Mouse (Mus musculus) midbrain, embryonic 16.5 days (tissue): ENCODE results near the gene Dhrs7c. TPM values are rescaled to one million over a fixed set of nuclear protein-coding genes. Genes with fewer than 3 reads are reported as not detected.

ENCODE experiments used
- ATAC-seq: fragments of 200-750 bp; cut with Nextera tagmentation; 2 replicates; pipeline ENCODE4 v1.8.0; 2017; ENCODE audit warnings: moderate TSS enrichment
- H3K27ac ChIP-seq: fragments of 300-500 bp; sonication (generic); 2 replicates; pipeline ENCODE4 v1.5.1; 2014; ENCODE audit warnings: mild to moderate bottlenecking, low read length, mixed read lengths
- H3K27me3 ChIP-seq: fragments of 300-500 bp; sonication (generic); 2 replicates; pipeline ENCODE4 v1.6.1; 2014; ENCODE audit warnings: low read depth, low read length, mixed read lengths; ENCODE audit not compliant: control insufficient read depth, insufficient read depth
- H3K36me3 ChIP-seq: fragments of 300-500 bp; sonication (generic); 2 replicates; pipeline ENCODE4 v1.6.1; 2014; ENCODE audit warnings: mild to moderate bottlenecking, low read length, moderate library complexity, mixed read lengths; ENCODE audit not compliant: control insufficient read depth, insufficient read depth
- H3K4me1 ChIP-seq: fragments of 300-500 bp; sonication (generic); 2 replicates; pipeline ENCODE4 v1.6.1; 2014; ENCODE audit warnings: mild to moderate bottlenecking, low read length, mixed read lengths; ENCODE audit not compliant: control insufficient read depth, insufficient read depth
- H3K4me2 ChIP-seq: fragments of 300-500 bp; sonication (generic); 2 replicates; pipeline ENCODE4 v1.6.1; 2014; ENCODE audit warnings: mild to moderate bottlenecking, low read length, mixed read lengths
- H3K4me3 ChIP-seq: fragments of 300-500 bp; sonication (generic); 2 replicates; pipeline ENCODE4 v1.5.1; 2014; ENCODE audit warnings: low read depth, mild to moderate bottlenecking, low read length, moderate library complexity, mixed read lengths
- H3K9ac ChIP-seq: fragments of 300-500 bp; sonication (generic); 2 replicates; pipeline ENCODE4 v1.6.1; 2014; ENCODE audit warnings: low read depth, low read length, mixed read lengths
- H3K9me3 ChIP-seq: fragments of 300-500 bp; sonication (generic); replicated peaks from 2 replicates; pipeline ENCODE4 v1.6.1; 2014; ENCODE audit warnings: mild to moderate bottlenecking, low read length, mixed read lengths; ENCODE audit not compliant: control insufficient read depth, poor library complexity, severe bottlenecking
- WGBS: fragments of 180-500 bp; shearing (Covaris S2); extraction: QIAGEN DNeasy Blood & Tissue Kit; methylation state at CpG from one replicate; pipeline ENCODE4 v1.1.7; 2014; 5-methylcytosine and 5-hydroxymethylcytosine counted together
- polyA plus RNA-seq: library from polyadenylated mRNA; unstranded; fragments of >200 nt; fragmentation: Nextera tagmentation; extraction: Ambion mirVana; gene quantifications from 2 replicates; pipeline ENCODE4 v1.2.1, GENCODE M21; 2015

Gene Dhrs7c
- polyA plus RNA-seq, 1 experiment from 2014 or later: not detected

GRCm38 (mm10) chr11:67860743-67861398 lies 62.9 kb downstream of the Dhrs7c start:
- no peaks in the 10 kb centered on the region for H3K27me3 ChIP-seq
- H3K4me1 ChIP-seq: peaks cover 6% of the 10 kb centered on the region; the same call in 1 of the 2 replicates
- H3K4me3 ChIP-seq: no peak overlapping the region
- ATAC-seq: no peak
- no peak overlapping the region for H3K9ac ChIP-seq
- no peak overlapping the region for H3K27ac ChIP-seq
- no peaks in the 10 kb centered on the region for H3K36me3 ChIP-seq
- H3K4me2 ChIP-seq: no peak overlapping the region
- no peaks in the 10 kb centered on the region for H3K9me3 ChIP-seq
- 56% methylated on average over 7 of the region's 7 CpGs for WGBS

GRCm38 (mm10) chr11:67861399-67861838 lies 63.4 kb downstream of the Dhrs7c start:
- H3K4me3 ChIP-seq: no peak overlapping the region
- H3K4me1 ChIP-seq: peaks cover 6% of the 10 kb centered on the region; the same call in 1 of the 2 replicates
- 0 out of 2 replicates have a peak overlapping the region, but pooled peaks have one; percentile 18 for H3K9ac ChIP-seq
- no peak overlapping the region for H3K4me2 ChIP-seq
- whole genome bisulfite sequencing: 9% methylated on average over 7 of the region's 7 CpGs
- no peaks in the 10 kb centered on the region for H3K9me3 ChIP-seq
- H3K27ac ChIP-seq: no peak overlapping the region
- H3K36me3 ChIP-seq: no peaks in the 10 kb centered on the region
- ATAC-seq: no peak
- no peaks in the 10 kb centered on the region for H3K27me3 ChIP-seq

GRCm38 (mm10) chr11:67865100-67865499 lies 67.1 kb downstream of the Dhrs7c start:
- 74% methylated on average over 5 of the region's 5 CpGs for WGBS
- H3K36me3 ChIP-seq: no peaks in the 10 kb centered on the region
- ATAC-seq: no peak

More at GRCm38 (mm10) chr11:67865100-67865499, 67.1 kb downstream of the Dhrs7c start:
- H3K27ac ChIP-seq: no peak overlapping the region
- peaks cover 6% of the 10 kb centered on the region; the same call in 1 of the 2 replicates for H3K4me1 ChIP-seq
- H3K9ac ChIP-seq: no peak overlapping the region
- no peaks in the 10 kb centered on the region for H3K27me3 ChIP-seq
- H3K4me2 ChIP-seq: no peak overlapping the region
- H3K9me3 ChIP-seq: no peaks in the 10 kb centered on the region
- no peak overlapping the region for H3K4me3 ChIP-seq

Other genes starting within 250 kb of the Dhrs7c start
- gene Rcvrn, start 102.9 kb upstream of the Dhrs7c start, polyA plus RNA-seq: not detected in 2 replicates
- gene Glp2r, start 27.0 kb upstream of the Dhrs7c start, polyA plus RNA-seq: 0.15 and 0.22 TPM in 2 replicates
- not detected in 2 replicates for gene Gsg1l2, start 23.6 kb upstream of the Dhrs7c start, polyA plus RNA-seq
- gene Usp43, start 124.0 kb downstream of the Dhrs7c start, polyA plus RNA-seq: 0.80 and 0.88 TPM in 2 replicates
- 4.6 and 5.1 TPM in 2 replicates for gene Cfap52, start 167.5 kb downstream of the Dhrs7c start, polyA plus RNA-seq
- gene Stx8, start 168.0 kb downstream of the Dhrs7c start, polyA plus RNA-seq: 64.1 and 69.3 TPM in 2 replicates